Mouse (Mus musculus) forelimb bud, embryonic 11.5 days (tissue): Measurements from ENCODE around the gene Stat5b.

Experiments used
- DNase-seq: peaks from one replicate; pipeline ENCODE4 v3.0.0-alpha.2; 2012; ENCODE audit warnings: low read depth, low spot score

Stat5b gene

DNA sequence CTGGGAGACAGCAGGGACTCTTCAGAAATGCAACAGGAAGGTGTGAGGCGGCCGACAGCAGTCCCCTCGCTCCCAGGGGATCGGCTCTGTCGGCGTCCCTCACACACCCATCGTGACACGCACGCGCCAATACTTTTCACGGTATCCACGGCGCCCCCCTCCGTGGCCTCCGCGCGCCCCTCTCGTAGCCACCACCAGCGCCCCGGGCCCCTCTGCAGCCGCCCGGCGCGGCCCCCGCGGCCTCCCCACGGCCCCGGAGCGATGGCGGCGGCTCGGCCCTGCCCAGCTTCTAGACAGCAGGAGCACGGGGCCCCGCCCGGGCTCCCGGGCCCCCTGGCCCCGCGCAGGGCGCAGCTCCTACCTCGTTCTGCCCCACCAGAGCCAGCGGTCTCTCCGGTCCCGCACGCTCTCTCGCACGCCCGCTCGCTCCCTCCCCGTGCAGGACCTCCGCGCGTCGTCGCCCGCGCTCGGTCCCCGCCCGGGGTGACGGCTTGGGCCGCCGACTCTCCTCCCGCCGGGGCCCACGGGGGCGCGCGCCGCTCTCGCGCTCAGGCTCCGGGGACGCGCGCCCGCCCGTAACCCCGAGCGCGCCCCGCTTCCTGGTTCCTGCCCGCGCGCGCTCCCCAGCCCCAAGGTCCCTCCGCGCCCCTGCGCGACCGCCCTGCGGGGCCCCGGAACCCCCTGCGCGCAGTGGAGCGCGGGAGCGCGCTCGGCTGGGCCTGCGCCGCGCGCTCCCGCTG is at the start of gene Stat5b:
Gene Stat5b (minus strand): TSS at position 687 of the 740 bp plus-strand sequence.
- peak; percentile 34 for DNase-seq

DNA sequence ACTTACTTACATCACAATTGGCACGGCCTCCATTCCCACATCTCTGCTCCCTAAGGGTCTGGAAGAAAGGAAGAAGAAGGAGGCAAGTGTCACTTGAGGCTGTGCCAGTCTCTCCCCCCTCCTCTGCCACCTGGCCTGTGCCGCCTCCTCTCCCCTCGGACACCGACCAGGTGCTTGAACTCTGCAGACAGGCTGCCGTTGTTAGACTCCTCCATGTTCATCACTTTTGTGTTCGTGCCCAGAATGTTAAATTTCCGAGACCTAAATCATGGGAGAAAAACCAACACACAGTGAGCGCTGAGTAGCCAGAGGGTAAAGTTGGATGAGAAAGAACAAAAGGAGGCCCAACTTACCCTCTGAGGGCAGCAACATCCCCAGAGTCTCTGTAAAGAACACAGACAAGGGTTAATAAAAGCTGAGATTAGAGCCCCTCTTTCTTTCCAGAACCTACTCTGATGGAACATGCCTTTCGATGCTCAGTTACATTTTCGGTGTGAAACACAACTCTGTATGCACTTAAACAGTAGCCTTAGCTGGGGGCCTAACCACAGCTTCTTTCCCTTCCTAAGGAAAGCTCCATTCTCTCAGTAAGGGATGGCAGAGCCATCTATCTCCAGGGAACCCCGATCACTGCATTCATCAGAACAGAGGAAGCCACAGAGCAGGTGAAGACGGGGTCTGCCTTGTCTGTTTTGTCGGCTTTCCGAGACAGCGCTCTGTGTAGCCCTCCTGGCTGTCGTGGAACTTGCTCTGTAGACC is 48.1 kb upstream of the Stat5b start:
- DNase-seq = no peak

DNA sequence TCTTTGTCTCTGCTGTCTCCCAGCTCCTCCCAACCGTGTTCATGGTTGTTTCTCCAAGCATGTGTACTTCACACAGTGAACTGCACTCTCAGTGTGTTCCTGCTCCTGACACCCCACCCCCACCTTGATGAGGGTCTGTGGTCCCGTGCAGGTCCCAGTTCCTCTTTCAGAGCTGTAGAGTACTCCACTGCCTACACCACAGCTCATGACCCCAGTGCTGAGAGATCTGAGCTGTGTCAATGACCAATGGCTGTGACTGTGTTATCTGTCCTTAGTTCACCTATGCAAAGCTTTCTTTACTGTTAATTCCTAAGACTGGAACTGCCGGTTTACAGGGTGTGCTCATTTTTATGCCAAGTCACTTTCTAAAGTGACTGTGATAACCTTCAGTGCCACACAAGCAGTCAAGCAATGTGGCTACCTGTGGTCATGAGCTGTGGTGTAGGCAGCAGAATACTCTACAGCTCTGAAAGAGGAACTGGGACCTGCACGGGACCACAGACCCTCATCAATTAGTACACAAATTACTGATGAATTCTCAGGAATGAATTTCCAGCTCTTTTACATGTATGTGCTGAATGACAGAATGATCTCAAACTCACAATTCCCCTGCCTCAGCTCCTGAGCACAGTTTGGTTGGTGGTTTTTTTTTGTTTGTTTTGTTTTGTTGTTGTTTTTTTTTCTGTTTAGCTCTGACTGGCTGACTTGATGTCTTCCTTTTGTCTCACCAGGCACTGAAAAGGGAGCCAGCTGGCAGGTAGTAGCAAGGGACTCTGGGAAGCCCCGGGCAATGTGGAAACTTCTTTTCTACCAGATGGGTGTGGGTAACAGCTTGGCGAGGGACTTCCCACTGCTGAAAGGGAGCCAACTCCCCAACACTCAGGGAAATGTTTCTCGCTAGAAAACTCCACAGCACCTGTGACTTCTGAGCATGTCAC is 47.0 kb upstream of the Stat5b start:
- DNase-seq = no peak

DNA sequence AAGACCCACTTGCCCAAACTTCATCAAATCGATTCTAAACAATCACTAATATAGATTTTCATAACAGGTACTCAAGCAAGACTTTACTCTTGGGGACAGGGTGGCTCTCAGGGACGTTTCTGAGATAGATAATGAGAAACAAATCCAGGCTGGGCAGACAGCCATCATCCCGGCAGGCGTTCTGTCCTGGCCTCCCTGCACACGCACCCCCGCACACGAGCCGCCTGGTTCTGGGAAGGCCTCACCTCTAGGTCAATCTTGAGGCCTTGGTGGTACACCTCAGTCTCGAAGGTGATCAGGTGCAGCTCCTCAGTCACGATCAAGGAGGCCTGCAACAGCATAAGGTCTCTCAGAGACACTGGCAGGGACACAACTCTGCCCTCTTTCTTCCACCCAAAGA is 45.6 kb upstream of the Stat5b start:
- DNase-seq = no peak

DNA sequence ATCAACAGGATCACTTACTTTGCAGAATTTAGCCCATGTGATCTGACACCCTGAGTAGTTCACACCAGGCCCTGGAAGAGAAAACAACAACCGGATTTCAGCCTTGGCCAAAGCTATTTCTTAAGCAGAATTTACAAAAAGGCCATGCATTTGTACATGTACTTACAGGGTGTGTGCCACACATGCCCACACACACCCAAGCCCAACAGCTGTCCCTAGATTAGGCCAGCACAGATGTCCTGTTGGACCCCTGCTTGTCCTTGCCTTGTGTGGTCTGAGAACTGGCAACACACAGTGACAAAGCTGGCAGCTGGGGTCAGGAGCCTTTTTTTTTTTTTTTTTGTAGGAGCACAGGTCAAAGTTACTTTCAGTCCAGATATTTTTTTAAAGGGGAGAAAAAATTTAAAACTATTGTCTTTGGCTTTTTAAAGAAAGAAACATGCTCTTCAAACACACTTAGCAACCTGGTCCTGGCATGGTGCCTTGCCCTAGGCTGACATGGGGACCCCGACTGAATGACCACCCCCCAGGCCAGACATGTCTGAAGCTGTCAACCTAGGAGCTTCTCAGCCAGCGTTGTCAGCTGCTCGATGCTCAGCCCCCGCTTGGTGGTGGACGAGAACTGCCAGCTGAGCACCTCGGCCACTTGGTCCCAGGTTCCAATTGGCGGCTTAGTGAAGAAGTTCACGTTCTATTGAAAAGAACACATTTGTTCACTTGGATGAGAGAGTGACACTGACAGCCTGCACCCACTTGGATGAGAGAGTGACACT is 43.8 kb upstream of the Stat5b start:
- no peak for DNase-seq

DNA sequence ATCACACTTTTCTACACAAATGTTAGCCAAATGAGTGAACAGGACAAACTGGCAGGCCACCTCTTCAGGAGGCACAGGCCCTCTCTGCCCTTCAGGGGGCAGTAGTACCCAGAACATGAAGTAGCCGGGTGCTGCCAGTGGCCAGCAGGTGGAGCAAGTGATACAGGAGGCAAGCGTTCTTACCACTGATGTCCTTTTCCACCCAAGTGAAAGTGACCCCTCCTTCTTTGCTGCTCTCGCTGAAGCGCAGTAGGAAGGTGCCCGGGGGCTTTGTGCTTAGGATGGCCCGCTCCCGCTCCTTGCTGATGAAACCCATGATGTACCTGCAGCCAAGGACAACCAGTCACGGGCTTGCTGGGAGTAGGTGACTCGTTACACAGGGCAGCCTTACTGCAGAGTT is 43.0 kb upstream of the Stat5b start:
- peak; percentile 90 for DNase-seq

DNA sequence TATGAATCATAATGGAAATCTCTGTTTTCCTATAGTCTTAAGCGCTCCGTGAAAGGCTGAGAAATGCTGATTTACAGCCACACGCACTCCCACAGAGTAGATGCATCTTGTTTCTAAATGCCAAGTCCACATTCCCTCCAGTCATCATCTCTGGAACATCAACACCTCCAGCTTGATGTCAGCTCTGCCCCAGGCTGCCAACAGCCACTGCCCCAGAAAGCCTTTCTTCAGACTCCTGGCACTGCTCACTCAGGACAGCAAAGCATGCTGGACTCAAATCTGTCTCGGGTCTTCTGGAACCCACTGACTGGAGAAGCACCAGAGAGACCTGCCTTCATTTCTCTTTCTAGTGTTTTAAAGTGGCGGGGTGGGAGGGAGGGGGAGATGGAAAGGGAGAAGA is 41.9 kb upstream of the Stat5b start:
- no peak for DNase-seq

DNA sequence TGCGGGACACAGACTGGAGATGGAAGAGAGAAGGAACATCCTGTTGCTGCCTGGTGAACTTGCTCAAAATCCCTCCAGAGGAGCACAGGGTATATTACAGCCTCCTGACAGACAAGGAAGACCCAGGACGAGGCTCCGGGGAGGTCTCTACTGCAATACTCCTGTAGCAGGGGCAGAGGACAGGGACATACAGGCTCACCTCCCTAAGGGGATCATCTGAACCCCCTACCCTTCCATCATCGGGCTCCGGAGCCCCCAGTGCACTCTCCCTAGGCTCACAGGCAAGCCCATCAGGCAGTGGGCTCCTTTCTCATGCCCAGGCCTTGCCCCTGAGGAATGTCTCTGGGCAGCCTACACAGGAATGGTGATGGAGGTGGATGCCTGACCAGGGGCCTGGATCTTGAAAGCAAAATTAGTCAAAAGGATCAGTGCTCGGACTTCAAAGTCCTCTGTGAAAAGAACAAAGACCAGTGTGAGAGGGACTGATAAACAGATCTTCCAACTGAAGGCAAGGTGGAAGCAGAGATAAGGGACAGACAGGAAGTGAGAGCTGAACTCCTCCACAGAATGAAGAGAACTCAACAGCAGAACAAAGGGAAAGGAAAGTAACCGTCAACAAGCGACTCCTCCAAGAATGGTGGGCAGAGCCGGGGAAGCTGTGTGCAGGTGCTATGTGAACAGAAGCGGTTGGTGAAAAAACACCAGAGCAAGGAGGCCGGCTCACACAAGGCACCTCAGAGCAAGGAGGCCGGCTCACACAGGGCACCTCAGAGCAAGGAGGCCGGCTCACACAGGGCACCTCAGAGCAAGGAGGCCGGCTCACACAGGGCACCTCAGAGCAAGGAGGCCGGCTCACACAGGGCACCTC is 41.0 kb upstream of the Stat5b start:
- no peak for DNase-seq

DNA sequence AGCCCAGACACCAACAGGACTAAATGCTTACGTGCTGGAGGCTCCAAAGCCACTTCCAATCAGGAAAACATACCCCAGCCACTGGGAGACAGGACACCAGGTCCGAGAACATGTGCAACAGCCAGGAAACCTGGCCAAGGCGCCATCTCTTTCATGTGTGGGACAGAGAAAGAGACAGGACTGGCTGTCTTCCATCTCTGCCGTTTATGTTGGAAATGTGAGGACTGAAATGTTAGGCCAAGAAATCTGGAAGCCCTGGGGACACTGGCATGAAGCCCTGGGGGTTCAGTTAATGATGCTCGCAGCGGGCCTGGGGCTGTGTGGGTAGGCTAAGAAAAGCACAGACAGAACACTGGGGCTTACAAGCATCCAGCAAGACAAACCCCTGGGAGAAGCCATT is 40.0 kb upstream of the Stat5b start:
- DNase-seq = no peak

DNA sequence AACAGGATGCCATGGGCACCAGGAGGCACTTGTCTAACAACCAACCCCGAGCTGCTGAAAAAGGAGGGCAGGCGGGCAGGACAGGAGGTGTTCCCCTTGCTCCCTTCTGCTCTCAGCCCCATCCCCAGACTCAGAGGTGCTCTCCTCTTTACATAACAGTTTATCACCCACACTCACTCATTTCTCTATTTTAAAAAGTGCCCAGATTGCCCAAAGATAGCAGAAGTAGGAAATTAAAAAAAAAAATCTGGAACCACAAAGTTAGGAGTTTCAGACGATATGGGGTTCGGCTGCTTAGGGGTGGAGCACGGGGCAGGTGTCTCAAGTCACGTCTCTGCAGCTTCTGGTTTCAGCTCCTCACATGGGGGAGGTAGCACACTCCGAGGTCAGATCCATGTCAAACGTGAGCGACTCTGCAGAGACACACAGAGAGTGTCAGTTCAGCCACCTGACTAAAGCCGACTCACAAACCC is 37.9 kb upstream of the Stat5b start:
- no peak for DNase-seq

DNA sequence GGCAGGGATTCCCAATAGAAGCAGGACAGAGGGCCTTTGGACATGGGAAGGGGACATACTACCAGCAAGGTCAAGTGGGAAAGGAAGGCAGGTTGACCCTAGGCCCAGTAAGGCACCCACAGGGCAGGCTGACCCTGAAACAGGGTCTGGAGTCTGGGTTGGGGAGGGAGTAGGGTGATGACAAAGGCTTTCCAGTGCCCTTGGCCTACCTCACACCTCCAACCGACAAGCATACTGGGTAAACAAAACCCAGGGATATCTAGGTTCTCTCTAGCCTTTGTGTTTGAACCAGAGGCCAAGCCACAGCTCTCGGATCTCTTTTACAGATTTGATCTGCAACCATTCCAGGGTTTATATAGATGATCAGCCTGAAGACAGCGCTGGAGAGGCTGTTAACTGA is 37.2 kb upstream of the Stat5b start:
- DNase-seq = no peak

DNA sequence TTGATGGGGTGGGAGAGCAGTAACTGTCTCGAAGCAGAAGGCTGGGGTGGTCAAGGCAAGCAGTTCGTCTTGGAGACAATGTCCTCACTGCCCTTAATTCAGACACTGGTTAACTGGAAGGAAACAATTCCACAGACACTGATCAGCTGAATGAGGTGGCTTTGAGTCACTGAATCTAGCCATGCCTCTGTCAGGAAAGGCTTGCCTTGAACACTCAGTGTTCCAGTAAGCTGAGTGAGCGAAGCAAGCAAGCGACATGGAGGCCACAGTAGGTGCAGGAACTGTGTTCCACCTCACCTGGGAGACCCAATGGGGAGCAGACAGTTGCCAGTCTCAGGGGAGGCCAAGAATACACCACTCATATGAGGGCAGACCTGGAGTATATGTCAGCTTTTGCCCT is 36.7 kb upstream of the Stat5b start:
- no peak for DNase-seq

DNA sequence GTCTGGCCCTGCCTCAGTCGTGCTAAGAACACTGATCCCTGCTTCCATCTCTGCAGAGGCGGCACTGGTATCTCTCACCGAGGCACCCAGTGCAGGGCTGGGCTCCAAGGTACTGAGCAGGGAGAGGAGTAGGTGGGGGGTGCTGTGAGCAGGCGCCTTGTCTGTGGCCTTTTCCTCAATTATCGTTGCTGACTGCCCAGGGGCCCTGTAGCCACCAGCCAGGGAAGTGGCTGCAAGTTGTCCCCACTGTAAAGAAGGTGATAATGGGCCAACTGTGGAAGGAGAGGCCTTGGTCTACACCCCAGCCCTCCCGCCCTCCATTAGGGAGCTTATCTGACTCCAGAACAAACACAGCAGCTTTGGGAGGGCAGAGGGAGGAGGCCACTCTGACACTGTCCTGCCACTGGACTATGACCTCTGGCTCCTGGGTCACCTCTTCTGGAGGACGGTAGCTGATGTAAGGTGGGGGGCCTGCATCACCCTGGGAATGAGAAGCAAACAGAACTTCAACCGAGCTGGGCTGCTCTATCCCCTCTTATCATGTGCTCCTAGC is 35.7 kb upstream of the Stat5b start:
- no peak for DNase-seq

DNA sequence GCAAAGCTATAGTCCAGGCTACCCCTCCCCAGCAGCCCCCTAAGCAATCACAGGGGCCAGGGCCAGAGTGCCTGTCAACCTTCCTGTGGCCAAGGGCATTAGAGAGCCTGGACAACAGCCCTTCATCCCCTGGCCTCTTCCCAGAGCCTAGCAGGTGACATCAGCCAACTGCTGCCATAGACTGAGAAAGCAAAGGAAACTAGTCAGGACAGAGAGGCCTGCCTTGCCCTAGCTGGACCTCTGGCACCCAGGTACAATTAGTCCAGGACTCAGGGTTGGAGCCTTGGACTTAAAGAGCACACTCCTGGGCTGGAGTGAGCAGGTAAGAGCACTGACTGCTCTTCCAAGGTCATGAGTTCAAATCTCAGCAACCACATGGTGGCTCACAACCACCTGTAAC is 34.9 kb upstream of the Stat5b start:
- no peak for DNase-seq

DNA sequence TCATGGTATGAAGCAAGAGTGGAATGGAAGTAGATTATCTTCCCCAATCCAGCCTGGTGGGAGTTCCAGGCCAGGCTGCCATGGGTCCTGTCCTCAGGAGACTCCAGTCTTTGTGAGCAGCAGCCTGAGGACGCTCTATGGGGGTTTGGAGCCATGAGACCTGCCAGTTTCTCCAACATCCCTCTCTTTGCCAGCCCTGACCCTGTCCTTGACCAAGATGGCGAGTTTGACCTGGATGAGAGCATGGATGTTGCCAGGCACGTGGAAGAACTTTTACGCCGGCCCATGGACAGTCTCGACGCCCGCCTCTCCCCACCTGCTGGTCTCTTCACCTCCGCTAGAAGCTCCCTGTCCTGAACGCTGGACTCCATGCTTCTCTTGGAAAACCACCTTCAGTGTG is 33.1 kb upstream of the Stat5b start:
- no peak for DNase-seq

DNA sequence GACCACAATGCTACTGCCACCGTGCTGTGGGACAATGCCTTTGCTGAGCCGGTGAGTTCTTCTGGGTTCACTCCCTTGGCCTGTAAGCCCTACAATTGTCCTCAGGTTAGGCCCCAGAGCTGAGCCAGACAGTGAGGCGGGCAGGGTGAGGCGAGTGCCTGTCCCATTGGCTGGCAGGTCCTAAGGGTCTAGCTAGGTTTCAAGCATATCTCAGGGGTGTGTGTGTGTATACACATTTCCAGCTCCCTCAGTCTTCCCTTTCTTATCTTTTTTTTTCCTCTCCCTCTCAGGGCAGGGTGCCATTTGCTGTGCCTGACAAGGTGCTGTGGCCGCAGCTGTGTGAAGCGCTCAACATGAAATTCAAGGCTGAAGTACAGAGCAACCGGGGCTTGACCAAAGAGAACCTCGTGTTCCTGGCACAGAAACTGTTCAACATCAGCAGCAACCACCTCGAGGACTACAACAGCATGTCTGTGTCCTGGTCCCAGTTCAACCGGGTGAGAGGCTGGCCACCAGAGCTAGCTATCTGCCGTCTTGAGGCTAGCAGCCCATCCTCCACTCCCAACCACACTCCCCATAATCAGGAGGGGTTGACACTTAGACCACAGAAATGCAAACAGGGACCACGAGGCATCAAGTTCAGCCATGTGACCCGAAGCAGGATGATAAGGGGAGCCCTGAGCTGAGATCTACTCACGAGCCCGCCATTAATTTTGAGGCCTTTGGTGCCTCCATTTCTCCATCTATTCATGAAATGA is 29.0 kb upstream of the Stat5b start:
- no peak for DNase-seq

DNA sequence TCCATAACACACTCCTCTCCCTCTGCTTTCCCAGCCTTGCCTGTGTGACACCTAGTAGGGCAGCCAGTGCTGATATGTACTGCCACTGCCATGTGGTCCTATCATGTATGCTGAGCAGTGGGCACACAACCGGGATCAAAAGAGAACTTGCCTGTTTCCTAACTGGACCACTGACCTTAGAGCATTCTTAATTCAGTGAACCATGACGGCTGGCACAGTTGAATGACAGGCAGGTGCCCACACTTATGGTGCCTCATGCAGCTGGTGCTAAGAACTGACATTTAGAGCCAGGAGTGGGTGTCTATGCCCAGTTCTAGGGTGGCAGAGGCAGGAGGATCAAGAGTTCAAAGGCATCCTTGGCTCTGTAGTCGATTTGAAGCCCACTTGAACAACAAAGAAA is 25.2 kb upstream of the Stat5b start:
- DNase-seq = no peak

DNA sequence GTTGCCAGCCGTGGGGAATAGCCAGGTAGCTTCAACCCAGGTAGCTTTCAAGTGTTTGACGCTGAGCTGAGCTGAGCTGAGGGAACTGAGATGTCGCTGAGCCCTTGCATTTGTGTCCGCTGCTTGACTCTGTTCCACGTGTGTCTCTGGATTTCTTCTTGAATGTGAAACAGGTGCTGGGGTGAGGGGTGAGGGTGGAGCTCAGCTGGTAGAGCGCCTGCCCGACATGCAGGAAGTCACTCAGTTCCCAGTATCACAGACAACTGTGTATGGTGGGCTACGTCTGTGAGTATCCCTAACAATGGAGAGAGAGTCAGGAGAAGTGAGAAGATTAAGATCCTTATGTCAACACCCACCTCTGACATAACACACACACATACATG is 20.4 kb upstream of the Stat5b start:
- DNase-seq = no peak

DNA sequence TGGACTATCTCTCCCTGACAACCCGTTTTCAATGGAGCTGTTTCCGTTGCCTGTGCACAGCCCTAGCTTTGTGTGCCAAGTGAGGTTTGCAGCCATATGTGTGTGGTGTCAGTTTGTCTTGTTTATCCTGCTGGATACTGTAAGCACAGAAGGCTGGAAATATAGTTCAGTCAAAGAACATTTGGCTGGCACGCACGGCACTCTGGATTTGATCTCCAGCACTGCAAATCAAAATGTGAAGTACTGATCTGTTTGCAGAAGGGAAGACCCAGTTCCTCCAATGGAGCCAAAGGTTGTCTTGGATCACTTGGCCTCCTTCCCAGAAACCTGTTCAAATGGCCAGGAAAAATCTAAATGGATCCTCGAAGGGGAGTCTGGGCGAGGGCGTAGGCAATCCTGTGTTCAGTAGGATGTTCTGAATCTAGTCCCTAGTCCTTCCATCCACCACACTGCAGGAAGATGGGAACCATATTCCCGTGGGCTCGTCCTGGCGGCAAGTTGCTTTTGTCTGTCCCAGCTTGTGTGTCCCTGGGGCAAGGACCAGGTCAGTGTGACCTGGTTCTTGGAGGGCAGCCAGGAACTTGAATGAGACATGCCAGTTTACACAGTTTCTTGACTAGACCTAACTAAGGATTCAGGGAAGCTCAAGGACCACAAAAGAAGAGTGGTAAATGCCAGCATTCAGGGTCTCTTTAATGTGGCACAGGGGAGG is 19.9 kb upstream of the Stat5b start:
- no peak for DNase-seq
